Mouse (Mus musculus) lung, postnatal 0 days (tissue): ENCODE results near the gene Swi5.

Source experiments
- CTCF ChIP-seq: IDR thresholded peaks from 2 replicates; pipeline ENCODE4 v1.5.1; 2016; ENCODE audit warnings: antibody characterized with exemption, mild to moderate bottlenecking
- EP300 ChIP-seq: IDR thresholded peaks from 2 replicates; pipeline ENCODE4 v1.6.1; 2016; ENCODE audit warnings: antibody characterized with exemption, mild to moderate bottlenecking, control low read depth

GRCm38 (mm10) chr2:32327200-32327599 lies 39.3 kb upstream of the Swi5 start:
- TF ChIP-seq CTCF, result no peak
- TF ChIP-seq EP300, result no peak
